Mouse (Mus musculus) limb, embryonic 13.5 days (tissue): ENCODE measurements around the gene Entpd1. TPM values are rescaled to one million over a fixed set of nuclear protein-coding genes. Genes with fewer than 3 reads are reported as not detected.
A peak's percentile ranks its signal among the peaks of the same experiment; 100 is the strongest.

Experiments
- ATAC-seq: fragments of 200-750 bp; cut with Nextera tagmentation; 2 replicates; pipeline ENCODE4 v1.8.0; 2017; ENCODE audit warnings: low read depth, moderate number of reproducible peaks, moderate TSS enrichment; ENCODE audit not compliant: low FRiP score
- H3K27ac ChIP-seq: fragments of 300-500 bp; sonication (generic); 2 replicates; pipeline ENCODE4 v1.5.1; 2015; ENCODE audit warnings: inconsistent platforms, mild to moderate bottlenecking, moderate library complexity
- H3K27me3 ChIP-seq: fragments of 300-500 bp; sonication (generic); 2 replicates; pipeline ENCODE4 v1.6.1; 2015; ENCODE audit warnings: mild to moderate bottlenecking, inconsistent platforms
- H3K36me3 ChIP-seq: fragments of 300-500 bp; sonication (generic); 2 replicates; pipeline ENCODE4 v1.6.1; 2015; ENCODE audit warnings: inconsistent platforms, mild to moderate bottlenecking, moderate library complexity
- H3K4me1 ChIP-seq: fragments of 300-500 bp; sonication (generic); 2 replicates; pipeline ENCODE4 v1.6.1; 2015; ENCODE audit warnings: inconsistent platforms
- H3K4me2 ChIP-seq: fragments of 300-500 bp; sonication (generic); replicated peaks from 2 replicates; pipeline ENCODE4 v1.6.1; 2015; ENCODE audit warnings: inconsistent platforms, mild to moderate bottlenecking, moderate library complexity
- H3K4me3 ChIP-seq: fragments of 300-500 bp; sonication (generic); 2 replicates; pipeline ENCODE4 v1.5.1; 2015; ENCODE audit warnings: moderate library complexity, mild to moderate bottlenecking, inconsistent platforms
- H3K9ac ChIP-seq: fragments of 300-500 bp; sonication (generic); 2 replicates; pipeline ENCODE4 v1.6.1; 2015; ENCODE audit warnings: mild to moderate bottlenecking, inconsistent platforms
- H3K9me3 ChIP-seq: fragments of 300-500 bp; sonication (generic); 2 replicates; pipeline ENCODE4 v1.6.1; 2016; ENCODE audit warnings: inconsistent platforms
- WGBS: fragments of 180-500 bp; shearing (Covaris S2); methylation state at CpG from one replicate; pipeline ENCODE4 v1.1.7; 2015; 5-methylcytosine and 5-hydroxymethylcytosine counted together
- polyA plus RNA-seq: library from polyadenylated mRNA; unstranded; fragments of >200 nt; fragmentation: Nextera tagmentation; extraction: Ambion mirVana; gene quantifications from 2 replicates; pipeline ENCODE4 v1.2.1, GENCODE M21; 2015

The Entpd1 gene
- polyA plus RNA-seq, 1 experiment from 2014 or later: 5.5 TPM

GRCm38 (mm10) chr19:40630606-40631005, 18.4 kb downstream of the Entpd1 start:
- H3K27me3 ChIP-seq: no peaks in the 10 kb centered on the region
- 73% methylated on average over 7 of the region's 7 CpGs for WGBS
- H3K9ac ChIP-seq: no peak overlapping the region
- no peak for ATAC-seq
- H3K4me2 ChIP-seq: no peak overlapping the region
- no peak overlapping the region for H3K4me3 ChIP-seq
- no peaks in the 10 kb centered on the region for H3K4me1 ChIP-seq
- no peaks in the 10 kb centered on the region for H3K36me3 ChIP-seq
- H3K27ac ChIP-seq: no peak overlapping the region
- H3K9me3 ChIP-seq: no peaks in the 10 kb centered on the region; the same call in 1 of the 2 replicates

GRCm38 (mm10) chr19:40632193-40632592, 20.0 kb downstream of the Entpd1 start:
- Histone ChIP-seq H3K9ac (no peak overlapping the region), H3K9me3 (no peaks in the 10 kb centered on the region; the same call in 1 of the 2 replicates), H3K4me3 (no peak overlapping the region), H3K27me3 (no peaks in the 10 kb centered on the region), H3K4me2 (no peak overlapping the region), H3K36me3 (no peaks in the 10 kb centered on the region), H3K4me1 (no peaks in the 10 kb centered on the region), H3K27ac (no peak overlapping the region)
- ATAC-seq: no peak
- WGBS: 64% methylated on average over 3 of the region's 3 CpGs

- Histone ChIP-seq H3K9ac (no peak overlapping the region), H3K9me3 (no peaks in the 10 kb centered on the region; the same call in 1 of the 2 replicates), H3K4me2 (no peak overlapping the region), H3K4me3 (no peak overlapping the region), H3K36me3 (no peaks in the 10 kb centered on the region), H3K4me1 (no peaks in the 10 kb centered on the region), H3K27me3 (no peaks in the 10 kb centered on the region), H3K27ac (no peak overlapping the region)
- no peak for ATAC-seq
- 81% methylated on average over 5 of the region's 5 CpGs for WGBS
Observed at GRCm38 (mm10) chr19:40632668-40633067, 20.5 kb downstream of the Entpd1 start.

GRCm38 (mm10) chr19:40633144-40633543, 21.0 kb downstream of the Entpd1 start:
- Histone ChIP-seq H3K36me3 (no peaks in the 10 kb centered on the region), H3K9ac (no peak overlapping the region), H3K4me3 (no peak overlapping the region), H3K9me3 (no peaks in the 10 kb centered on the region; the same call in 1 of the 2 replicates), H3K27me3 (no peaks in the 10 kb centered on the region), H3K4me1 (no peaks in the 10 kb centered on the region), H3K27ac (no peak overlapping the region), H3K4me2 (no peak overlapping the region)
- 68% methylated on average over 1 of the region's 1 CpGs for WGBS
- ATAC-seq: no peak

- no peak for ATAC-seq
- no peaks in the 10 kb centered on the region for H3K36me3 ChIP-seq
- H3K4me3 ChIP-seq: no peak overlapping the region
- H3K27me3 ChIP-seq: no peaks in the 10 kb centered on the region
- H3K9me3 ChIP-seq: no peaks in the 10 kb centered on the region; the same call in 1 of the 2 replicates
- no peak overlapping the region for H3K27ac ChIP-seq
- H3K4me2 ChIP-seq: no peak overlapping the region
- WGBS: 57% methylated on average over 4 of the region's 4 CpGs
- H3K9ac ChIP-seq: no peak overlapping the region
- H3K4me1 ChIP-seq: no peaks in the 10 kb centered on the region
Observed at GRCm38 (mm10) chr19:40637091-40637490, 24.9 kb downstream of the Entpd1 start.

GRCm38 (mm10) chr19:40637601-40638000, 25.4 kb downstream of the Entpd1 start:
- 88% methylated on average over 7 of the region's 7 CpGs for WGBS
- no peaks in the 10 kb centered on the region; the same call in 1 of the 2 replicates for H3K9me3 ChIP-seq

GRCm38 (mm10) chr19:40638582-40638981, 26.4 kb downstream of the Entpd1 start:
- 87% methylated on average over 5 of the region's 5 CpGs for WGBS
- no peak for ATAC-seq
- no peak overlapping the region for H3K4me3 ChIP-seq

More at GRCm38 (mm10) chr19:40637601-40638000, 25.4 kb downstream of the Entpd1 start:
- no peaks in the 10 kb centered on the region for H3K36me3 ChIP-seq
- H3K27me3 ChIP-seq: no peaks in the 10 kb centered on the region
- no peak overlapping the region for H3K4me3 ChIP-seq
- no peak overlapping the region for H3K9ac ChIP-seq
- H3K27ac ChIP-seq: no peak overlapping the region
- no peaks in the 10 kb centered on the region for H3K4me1 ChIP-seq
- ATAC-seq: no peak
- H3K4me2 ChIP-seq: no peak overlapping the region

GRCm38 (mm10) chr19:40639729-40640304, 27.7 kb downstream of the Entpd1 start:
- Histone ChIP-seq H3K36me3 (no peaks in the 10 kb centered on the region), H3K27ac (no peak overlapping the region), H3K4me3 (no peak overlapping the region), H3K9me3 (no peaks in the 10 kb centered on the region; the same call in 1 of the 2 replicates), H3K4me2 (no peak overlapping the region), H3K27me3 (no peaks in the 10 kb centered on the region), H3K9ac (no peak overlapping the region), H3K4me1 (no peaks in the 10 kb centered on the region)
- 87% methylated on average over 11 of the region's 11 CpGs for WGBS
- ATAC-seq: no peak

More at GRCm38 (mm10) chr19:40638582-40638981, 26.4 kb downstream of the Entpd1 start:
- H3K27ac ChIP-seq: no peak overlapping the region
- H3K9ac ChIP-seq: no peak overlapping the region
- H3K27me3 ChIP-seq: no peaks in the 10 kb centered on the region
- no peaks in the 10 kb centered on the region for H3K4me1 ChIP-seq
- no peaks in the 10 kb centered on the region for H3K36me3 ChIP-seq
- no peak overlapping the region for H3K4me2 ChIP-seq
- no peaks in the 10 kb centered on the region; the same call in 1 of the 2 replicates for H3K9me3 ChIP-seq

GRCm38 (mm10) chr19:40640799-40641198, 28.6 kb downstream of the Entpd1 start:
- H3K4me2 ChIP-seq: no peak overlapping the region
- no peak overlapping the region for H3K4me3 ChIP-seq
- H3K27me3 ChIP-seq: no peaks in the 10 kb centered on the region
- no peak overlapping the region for H3K27ac ChIP-seq
- no peaks in the 10 kb centered on the region for H3K9me3 ChIP-seq
- H3K4me1 ChIP-seq: no peaks in the 10 kb centered on the region
- ATAC-seq: no peak
- WGBS: 81% methylated on average over 2 of the region's 2 CpGs
- no peak overlapping the region for H3K9ac ChIP-seq
- no peaks in the 10 kb centered on the region for H3K36me3 ChIP-seq

GRCm38 (mm10) chr19:40643846-40644245, 31.7 kb downstream of the Entpd1 start:
- Histone ChIP-seq H3K9ac (no peak overlapping the region), H3K27me3 (no peaks in the 10 kb centered on the region), H3K36me3 (no peaks in the 10 kb centered on the region), H3K4me1 (peaks cover 18% of the 10 kb centered on the region), H3K4me3 (no peak overlapping the region), H3K4me2 (no peak overlapping the region), H3K9me3 (no peaks in the 10 kb centered on the region), H3K27ac (no peak overlapping the region)
- 83% methylated on average over 1 of the region's 1 CpGs for WGBS
- no peak for ATAC-seq

GRCm38 (mm10) chr19:40646379-40646778, 34.2 kb downstream of the Entpd1 start:
- H3K36me3 ChIP-seq: no peaks in the 10 kb centered on the region
- no peak overlapping the region for H3K27ac ChIP-seq
- H3K27me3 ChIP-seq: no peaks in the 10 kb centered on the region
- no peak overlapping the region for H3K4me2 ChIP-seq
- no peak for ATAC-seq
- no peaks in the 10 kb centered on the region for H3K9me3 ChIP-seq
- no peak overlapping the region for H3K9ac ChIP-seq
- peaks cover 18% of the 10 kb centered on the region for H3K4me1 ChIP-seq
- H3K4me3 ChIP-seq: no peak overlapping the region
- WGBS: 22% methylated on average over 6 of the region's 6 CpGs

GRCm38 (mm10) chr19:40647319-40648158, 35.4 kb downstream of the Entpd1 start:
- no peak; the same call in 1 of the 2 replicates for ATAC-seq
- Histone ChIP-seq H3K4me1 (peaks cover 18% of the 10 kb centered on the region), H3K36me3 (no peaks in the 10 kb centered on the region), H3K27me3 (no peaks in the 10 kb centered on the region), H3K4me3 (no peak overlapping the region), H3K9ac (no peak overlapping the region), H3K27ac (0 out of 2 replicates have a peak overlapping the region, but pooled peaks have one; percentile 15), H3K9me3 (no peaks in the 10 kb centered on the region), H3K4me2 (no peak overlapping the region)
- 54% methylated on average over 9 of the region's 9 CpGs for WGBS
